Mouse (Mus musculus) frontal cortex, adult (tissue): ENCODE measurements around the gene Cacna1s.
A peak's percentile ranks its signal among the peaks of the same experiment; 100 is the strongest.

Experiments
- ATAC-seq: cut with Nextera tagmentation; 2 replicates; pipeline ENCODE4 v1.9.2; 2017; ENCODE audit warnings: mild to moderate bottlenecking, moderate library complexity, mixed read lengths; ENCODE audit not compliant: low TSS enrichment

Gene Cacna1s

DNA sequence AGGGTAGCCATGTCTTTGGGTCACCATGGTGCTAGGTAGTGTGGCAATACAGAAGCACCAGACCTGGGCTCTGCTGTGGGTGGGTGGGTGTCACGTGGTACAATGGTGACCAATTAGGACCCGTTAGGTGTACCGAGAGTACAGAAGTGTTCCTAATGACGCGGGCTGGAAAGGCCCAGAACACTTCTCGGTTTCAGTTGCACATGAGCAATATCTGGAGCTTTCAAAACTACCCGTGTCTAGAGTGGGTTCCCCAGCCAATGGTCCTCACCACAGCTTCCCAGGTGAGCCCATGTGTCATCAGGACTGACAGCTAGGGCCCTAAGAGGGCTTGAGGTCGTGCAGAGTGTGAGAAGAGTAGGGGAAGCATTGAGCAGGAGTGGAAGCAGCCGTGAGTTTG lies 64.5 kb downstream of the Cacna1s start:
- no peak for ATAC-seq

DNA sequence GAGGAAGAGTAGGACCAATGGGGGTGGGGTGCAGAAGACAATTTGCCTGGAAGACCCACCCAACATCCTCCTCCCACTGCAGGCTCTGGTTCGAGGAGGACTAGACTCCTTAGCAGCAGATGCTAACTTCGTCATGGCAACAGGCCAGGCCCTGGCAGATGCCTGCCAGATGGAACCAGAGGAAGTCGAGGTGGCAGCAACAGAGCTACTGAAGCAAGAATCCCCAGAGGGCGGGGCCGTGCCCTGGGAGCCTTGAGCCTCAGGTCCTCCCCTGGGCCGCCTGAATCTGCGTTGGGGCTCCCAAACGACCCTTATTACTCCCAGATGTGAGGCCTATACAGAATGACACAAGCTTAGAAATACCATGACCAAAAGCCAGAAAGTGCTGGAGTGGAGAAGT lies 66.3 kb downstream of the Cacna1s start:
- peak; percentile 42 for ATAC-seq

DNA sequence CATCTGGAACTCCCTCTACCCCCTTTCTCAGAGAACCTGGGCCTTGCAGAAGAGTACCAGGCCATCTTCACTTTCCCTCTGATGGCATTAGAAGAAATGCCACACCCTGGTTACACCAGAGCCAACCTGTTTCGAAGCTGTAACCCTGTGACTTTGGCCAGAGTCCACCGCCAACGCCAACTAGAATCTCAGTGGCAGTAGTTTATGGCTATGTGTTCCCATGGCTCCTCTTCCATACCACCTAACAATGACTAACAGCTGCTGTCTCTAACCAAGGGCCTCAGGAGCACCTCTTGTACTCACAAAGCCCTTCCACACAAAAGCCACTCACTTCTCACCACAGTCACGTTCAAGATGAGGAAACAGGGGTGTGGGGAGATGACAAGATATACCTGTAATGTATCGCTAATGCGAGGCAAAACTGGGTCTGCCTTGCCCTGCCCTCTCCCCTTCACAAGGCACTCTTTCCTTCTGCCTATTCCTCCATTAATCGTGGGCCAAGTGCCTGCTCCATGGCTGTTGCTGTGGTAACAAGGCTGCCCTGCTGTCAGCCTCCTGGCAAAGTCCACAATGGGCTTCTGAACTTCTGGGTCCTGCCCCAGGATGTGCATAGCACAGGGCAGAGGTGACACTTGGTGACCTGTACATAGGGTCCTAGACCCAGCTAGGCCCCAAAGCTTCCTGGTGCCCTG lies 67.2 kb downstream of the Cacna1s start:
- no peak for ATAC-seq

DNA sequence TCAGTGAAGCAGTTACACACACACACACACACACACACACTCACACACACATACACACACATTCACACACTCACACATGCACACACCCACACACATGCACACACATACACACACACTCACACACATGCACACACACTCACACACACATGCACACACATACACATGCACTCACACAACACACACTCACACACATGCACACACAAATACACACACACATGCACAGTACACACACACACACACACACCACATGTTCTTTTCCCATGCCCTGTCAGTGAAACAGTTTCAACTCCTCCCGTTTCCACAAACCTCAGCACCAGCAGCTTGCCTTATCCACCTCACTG lies 67.7 kb downstream of the Cacna1s start:
- ATAC-seq = no peak

DNA sequence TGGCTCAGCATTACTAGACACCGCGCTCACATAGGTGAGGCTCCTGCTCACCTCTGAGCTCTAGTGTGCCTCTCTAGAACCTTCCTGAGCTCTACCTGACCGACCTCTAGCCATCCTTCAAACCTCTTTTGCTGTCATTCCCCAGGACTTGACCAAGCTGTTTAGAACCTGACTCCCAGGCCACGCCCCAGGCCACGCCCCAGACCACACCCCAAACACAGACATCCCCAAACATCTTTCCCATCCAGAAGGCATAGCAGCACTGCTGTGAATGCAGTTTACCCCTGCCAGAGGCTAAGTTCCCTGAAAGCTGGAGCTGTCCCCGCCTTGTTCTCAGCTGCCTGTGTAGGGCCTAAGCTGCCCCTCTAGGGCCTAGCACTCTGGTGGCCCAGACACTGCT lies 68.2 kb downstream of the Cacna1s start:
- no peak for ATAC-seq

DNA sequence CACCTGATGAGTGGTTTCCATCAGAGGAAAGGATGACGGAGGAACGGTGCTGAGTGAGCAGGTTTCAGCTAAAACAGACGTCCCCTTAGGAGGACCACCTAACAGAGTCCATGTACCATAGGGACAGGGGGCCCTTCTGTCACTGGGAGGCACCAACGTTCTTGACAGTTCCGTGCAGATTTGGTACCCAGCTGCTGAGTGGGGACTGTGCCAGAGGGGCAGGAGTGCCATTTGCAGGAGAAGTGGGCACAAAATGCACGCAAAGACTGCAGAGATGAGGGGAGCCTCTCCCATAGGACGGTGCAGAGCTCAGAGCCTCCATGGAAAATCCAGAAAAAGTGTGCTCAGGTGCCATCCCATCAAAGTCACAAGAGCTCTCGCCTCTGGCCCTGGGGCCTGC lies 69.5 kb downstream of the Cacna1s start:
- ATAC-seq = no peak

DNA sequence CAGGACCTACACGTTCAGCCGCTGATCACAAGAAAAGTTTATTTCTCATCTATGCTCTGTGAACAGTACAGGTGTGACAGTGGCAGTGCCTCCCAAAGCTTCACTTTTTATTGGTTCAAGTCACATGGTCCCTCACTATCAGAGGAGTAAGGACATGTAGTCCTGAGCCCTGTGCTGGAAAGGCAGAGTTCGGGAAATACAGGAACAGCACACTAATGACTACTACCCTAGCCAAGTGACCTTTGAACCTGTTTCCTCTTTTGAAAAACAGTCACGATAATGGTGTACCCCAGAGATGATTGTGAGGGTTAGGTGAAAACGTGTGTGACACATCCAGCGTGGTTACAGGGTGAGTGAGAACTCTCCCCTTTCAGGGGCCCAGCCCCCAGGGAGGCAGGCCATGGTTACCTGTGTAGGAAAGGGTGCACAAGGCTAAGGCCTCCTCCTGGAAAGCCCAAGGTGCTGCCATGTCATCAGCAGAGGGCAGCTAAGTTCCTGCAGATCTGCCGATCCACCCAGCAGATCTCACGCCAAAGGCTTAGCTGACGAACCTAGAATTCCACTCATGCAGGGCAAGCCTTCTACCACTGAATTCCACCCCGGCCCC lies 73.7 kb downstream of the Cacna1s start:
- no peak for ATAC-seq

DNA sequence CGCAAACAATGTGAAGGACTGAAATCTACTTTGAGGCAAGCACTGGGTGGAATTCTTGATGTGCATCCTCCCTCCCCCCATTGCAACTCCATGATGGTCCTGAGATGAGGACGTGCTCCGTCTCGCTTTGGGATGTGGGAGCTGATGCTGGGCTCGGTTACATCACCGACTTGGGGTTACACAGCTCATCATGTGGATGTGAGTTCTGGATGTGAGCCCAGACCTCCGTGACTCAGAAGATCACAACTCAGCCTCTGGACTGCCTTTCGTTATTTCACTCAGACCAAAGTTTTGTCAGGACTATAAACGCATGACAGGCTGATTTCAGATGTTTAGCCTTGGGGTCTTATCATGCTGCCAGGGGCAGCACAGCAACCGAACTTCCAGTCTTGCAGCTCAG lies 74.3 kb downstream of the Cacna1s start:
- 0 out of 2 replicates have a peak, but pooled peaks have one; percentile 4 for ATAC-seq

DNA sequence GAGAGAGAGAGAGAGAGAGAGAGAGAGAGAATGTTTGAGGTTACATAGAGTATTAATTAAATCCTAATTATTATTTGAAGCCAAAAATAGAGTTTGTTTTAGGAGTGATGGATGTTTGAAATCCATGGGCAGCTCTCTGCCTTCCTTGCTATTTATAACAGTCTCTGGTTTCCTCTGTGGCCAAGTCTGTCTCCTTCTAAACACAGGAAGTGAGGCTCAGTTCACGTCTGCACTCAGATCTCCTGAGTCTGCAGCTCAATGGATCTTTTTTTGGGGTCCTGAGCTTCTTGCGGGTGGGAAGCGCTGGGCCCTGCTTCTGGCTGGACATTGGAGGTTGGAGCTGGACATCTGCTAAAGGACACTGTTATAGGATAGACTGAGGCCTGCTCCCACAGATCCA lies 75.3 kb downstream of the Cacna1s start:
- ATAC-seq = no peak

DNA sequence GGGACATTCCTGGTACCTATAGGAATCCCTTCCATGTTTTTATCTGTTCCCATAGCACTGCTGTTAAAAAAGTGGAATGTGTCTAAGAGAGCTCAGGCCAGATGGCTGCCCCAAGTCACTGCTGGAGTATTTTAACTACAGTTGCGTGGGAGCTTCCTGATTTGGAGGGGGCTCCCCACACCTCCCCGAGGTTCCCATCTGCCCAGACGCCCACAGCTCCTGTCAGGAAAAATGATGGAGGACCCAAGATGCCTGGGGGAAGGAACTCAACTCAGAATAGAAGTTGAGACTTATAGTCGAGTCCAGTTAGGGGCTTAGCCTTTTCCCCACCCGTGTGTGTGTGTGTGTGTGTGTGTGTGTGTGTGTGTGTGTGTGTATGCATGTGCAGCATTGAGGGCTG lies 75.9 kb downstream of the Cacna1s start:
- peak; percentile 29 for ATAC-seq

DNA sequence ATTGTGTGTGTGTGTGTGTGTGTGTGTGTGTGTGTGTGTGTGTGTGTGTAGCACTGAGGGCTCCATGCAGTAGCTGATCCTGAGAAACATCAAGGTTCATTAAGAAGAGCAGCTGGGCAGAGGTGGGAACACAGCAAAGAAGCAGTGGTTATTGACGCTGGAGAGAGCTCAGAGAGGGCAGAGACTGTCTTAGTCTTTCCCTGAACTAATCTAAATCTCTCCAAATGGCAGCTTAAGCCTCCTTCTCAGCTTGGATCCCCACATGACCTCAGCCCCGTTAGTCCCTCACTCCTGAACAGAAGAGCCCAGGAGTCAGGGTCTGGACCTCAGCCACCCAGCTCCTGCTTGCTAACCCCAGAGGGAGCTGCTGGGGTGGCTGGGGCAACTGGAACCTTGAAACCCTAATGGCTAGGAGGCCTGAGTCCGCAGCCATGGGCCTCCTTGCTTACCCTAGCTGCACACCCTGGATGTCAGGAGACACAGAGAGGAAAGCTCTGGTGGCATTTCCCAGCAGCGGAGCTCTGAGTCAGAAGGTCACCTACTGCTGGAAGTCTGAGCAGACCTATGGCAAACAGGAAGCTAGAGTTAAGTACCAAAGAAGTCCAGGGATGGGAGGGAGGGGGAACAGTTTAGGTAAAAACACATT lies 76.5 kb downstream of the Cacna1s start:
- no peak for ATAC-seq

DNA sequence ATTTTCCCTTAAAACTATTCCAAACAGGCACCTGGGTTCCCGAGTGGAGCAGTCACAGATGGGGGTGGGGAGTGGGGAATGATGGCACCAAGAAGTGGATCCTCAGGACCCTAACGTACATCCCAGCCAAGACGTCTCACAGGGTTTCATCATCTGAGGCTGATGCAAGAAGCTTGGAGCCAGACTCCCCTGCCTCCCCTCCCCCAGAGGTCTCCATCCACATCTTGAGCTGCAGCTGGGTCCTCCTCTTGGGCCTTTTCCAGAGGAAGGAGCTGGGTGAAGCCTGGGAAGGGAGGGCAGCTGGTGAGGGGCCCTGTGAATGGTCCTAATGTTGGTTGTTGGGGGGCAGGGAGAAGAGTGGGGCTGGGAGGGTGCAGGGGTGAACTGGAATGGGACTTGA lies 77.6 kb downstream of the Cacna1s start:
- no peak for ATAC-seq

DNA sequence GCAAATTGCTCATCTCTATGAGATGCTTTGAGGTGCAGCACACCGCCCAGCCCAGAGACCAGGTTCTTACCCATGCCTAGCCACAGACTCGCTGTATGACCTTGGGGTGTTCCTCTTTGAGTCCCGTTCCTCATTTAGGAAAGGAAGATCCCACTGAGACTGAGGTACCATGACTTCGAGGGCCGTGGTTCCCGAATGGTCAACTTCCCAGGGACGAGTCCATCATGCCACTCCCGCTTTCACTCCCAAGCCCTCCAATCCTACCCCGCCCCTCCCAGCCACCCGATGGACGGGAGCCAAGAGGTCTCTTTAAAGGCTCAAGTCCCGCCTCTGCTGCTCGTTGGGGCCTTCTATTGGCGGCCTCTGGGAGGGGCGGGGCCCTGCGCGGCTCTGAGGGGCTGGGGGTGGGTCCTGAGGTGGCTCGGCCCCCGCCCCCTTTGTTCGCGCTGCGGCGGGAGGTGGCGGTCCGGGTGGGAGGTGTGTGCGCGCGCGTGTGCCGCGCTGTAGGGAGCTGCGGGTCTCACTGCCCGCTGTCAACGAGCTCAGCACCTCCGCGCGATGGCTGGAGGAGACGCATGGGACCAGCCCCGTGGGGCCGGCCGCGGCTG lies 78.5 kb downstream of the Cacna1s start, which contains the start of gene Kif21b:
Gene Kif21b (plus strand): TSS at position 439 of the 608 bp plus-strand sequence.
- ATAC-seq = peak; percentile 50

DNA sequence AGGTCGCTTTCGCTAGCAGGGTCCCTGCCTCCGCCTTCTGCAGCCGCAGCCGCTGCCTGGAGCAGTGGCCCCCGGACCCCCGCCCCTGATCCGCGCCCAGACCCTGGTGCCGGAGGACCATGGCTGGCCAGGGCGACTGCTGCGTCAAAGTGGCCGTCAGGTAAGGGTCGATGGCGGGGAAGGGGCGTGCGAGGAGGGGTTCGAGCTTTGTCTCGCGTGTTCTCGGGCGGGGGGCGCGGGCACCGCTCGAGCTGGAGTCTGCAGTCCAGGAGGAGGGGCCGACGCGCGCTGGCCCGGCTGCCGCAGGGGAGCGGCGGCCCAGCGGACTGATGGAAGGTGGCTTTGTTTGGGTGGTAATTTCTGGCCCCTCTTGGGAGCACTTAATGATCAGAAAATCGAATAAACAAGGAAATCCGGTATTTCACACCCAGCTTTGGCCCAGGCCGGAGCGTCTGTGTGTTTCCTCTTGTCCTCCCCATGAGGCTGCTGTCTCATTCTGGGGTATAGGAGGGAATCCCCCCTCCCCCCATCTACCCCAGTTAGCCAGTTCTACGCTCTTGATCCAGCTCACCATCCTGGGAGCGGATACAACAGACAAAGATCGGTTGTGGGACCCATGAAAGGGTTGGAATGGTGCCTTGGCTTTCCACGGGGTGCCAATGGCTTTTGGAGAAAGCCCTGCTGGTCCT lies 79.2 kb downstream of the Cacna1s start:
- no peak for ATAC-seq

DNA sequence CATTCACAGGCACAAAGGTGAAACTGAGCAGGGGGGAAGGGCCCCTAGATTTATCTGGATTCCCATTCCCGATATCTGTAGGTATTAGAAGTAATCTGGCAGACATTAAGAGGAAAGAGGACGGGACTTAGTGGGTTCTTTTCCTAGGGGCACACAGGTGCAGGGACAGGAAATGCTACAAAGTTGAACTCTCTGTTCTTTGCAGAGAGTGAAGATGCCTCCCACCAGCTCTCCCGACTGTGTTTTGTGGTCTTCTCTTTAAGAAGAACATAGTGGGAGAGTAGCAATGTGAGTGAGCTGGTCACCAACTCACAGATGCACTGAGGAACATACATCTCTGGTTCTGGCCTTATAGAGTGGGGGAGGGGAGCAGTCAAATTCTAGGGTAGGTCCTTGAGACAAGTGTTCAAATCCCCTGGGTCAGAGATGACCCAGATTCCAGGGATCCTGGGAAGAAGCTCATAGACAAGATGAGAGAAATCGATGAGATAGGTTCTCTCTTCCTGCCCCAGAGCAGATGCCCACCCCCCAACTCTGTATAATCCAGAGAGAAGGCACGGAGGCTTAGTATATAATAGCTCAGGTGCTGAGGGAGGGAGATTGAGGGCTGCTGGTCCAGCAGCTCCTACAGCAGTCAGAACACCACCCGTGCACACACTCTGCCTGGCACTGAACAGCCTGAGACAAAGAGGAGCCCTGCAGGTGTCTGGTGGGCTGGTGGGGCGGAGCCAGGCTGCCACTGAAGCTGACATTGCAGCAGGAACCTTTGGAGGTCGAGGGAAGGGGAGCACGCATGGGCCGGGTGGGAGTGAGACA lies 80.0 kb downstream of the Cacna1s start:
- ATAC-seq = no peak

DNA sequence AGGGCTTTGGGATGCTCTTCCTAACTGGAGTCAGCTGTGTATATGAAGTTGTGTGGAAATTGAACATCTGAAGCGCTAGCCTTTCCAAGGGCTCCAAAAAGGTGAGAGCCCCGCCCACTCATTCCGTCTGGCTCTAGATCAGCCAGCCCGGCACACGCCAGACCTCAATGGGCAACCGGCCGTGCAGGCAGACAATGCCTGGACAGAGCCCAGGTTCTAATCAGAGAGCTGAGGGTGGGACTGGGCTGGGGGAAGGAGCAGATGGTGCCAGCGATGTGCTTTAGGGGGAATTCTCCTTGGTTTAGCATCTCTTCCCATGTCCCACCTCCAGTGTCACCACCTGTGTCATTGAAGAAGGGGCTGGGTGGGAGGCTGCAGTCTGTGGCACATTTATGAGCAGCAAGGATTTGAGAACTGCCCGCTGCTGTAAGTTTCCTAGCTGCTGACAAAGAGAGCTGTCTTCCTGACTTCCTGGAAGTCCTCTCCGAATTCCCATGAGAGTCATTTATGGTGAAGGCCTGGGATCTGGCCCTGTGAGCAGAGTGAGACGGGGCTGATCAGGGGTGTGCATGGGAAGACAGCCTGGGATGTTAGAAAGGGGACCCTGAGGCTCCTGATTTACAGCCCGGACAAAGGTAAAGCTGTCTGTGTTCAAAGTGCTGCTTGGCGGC lies 81.2 kb downstream of the Cacna1s start:
- ATAC-seq = no peak

DNA sequence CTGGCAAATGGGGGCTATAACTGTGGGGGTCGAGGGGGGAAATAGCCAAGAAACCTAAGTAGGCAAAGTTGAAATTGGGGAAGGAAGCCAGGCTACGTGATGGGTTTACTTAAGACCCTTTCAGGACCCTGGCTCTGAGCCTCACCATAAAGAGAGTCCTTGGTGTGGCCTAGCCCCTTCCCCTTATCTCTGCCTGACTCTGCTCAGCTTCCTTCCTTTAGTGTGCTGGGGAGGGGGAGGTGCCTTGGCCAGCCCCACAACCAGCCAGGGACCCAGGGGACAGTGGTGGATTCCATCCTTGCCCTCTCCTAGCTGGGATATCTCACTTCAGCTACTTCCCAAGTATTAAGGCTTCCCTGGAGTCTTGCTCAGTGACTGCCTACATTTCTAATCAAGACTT lies 82.0 kb downstream of the Cacna1s start:
- no peak for ATAC-seq

DNA sequence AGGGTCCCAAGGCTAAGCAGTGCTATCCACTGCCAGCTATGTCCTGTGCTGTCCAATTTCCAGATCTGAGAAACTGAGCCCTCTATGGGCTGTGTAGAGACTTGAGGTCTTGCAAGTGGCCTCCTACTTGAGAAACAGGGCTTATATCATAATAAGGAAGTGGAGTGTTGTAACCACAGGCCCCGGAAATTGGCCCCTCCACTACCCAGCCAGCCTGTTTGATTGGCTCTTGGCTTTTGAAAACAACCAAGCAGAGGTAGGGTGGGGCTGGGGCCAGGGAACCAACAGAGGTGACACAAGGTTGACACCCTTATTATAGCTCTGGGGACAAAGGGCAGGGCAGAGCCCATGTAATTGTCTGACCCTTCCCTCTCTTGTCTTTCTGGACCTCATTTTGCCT lies 82.5 kb downstream of the Cacna1s start:
- no peak for ATAC-seq

DNA sequence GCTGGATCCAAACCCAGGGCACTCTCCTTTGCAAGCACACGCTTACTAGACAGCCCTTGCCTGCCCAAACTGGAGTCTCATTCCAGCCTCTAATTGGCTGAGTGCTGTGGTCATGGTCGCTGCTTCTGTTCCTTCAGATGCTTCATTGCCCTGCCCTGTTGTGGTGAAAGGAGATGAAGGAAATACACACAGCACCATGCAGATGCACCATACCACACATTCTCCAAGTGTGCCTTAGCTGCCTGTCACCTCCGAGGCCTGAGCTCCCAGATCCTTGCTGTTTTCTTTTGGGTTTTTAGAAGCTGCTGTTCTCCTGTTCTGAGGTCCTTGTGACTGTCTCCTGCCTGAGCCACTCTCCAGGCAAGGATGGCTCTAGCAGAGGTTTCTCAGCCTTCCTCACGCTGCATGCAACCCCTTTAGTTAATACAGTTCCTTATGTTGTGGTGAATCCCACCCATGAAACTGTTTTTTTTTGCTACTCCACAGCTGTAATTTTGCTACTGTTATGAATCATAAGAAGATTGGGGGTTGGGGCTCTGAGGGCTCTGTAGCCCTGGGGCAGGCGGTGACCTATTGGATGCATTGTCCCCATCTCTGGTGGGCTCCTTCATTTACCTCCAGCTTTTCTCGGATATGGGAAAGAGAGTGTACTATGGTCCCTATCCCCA lies 83.4 kb downstream of the Cacna1s start:
- no peak for ATAC-seq

DNA sequence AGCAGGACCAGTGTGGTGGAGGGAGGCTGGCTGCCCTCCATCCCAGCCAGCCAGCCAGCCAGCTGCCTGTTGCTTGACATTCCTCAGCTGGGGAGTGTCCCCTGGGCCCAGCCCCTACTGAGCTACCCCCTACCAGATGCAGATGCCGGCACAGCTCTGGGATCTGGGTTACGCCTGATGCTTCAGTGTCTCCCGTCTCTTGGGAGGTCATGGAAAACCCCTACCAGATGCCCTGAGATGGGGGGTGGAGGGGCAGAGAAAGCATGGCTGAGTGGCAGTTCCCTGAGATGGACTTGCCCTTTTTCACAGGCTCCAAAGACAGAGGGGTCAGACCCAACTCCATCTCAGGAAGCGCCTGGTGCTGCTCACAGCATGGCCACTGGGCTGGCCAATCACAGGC lies 84.0 kb downstream of the Cacna1s start:
- no peak for ATAC-seq
